Mouse (Mus musculus): ENCODE results near the gene Smtnl2.

DNA sequence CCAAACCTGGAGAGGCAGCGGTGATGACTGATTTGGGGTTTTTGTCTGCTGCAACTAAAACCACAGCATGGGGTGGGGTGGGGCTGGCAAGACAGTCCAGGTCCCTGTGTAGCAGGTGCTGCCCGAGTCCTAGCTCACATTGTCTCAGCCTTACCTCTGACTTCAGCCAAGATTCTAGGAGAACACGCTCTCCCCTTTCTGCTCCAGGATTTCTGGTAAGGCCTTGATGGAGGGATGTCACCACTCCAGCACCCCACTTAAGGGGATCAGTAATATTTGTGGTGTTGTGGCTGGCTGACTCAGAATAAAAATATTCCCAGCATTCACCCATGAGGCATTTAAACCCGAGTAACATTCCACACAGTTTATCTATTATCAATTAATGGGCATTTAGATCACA, 12.2 kb upstream of the Smtnl2 start:
- TF ChIP-seq GATA1 (IDR thresholded peaks at IDR 0.05; ENCODE audit: low read length) (no peak), TAL1 (IDR thresholded peaks at IDR 0.05; ENCODE audit: low read length) (no peak)

All from erythroblast, embryonic 14.5 days (primary cell).